Mouse (Mus musculus) MN1 (cell line): ENCODE data around the gene Itgav.
A peak's percentile ranks its signal among the peaks of the same experiment; 100 is the strongest.
"Not testable (repeated sequence)": the region's sequence is repeated elsewhere in the genome, so short reads cannot be mapped to it uniquely, and the experiment has no call there.

Experiments
- DNase-seq: peaks from one replicate; pipeline ENCODE4 v3.0.0-alpha.2; 2016; ENCODE audit warnings: low spot score

The Itgav gene

DNA sequence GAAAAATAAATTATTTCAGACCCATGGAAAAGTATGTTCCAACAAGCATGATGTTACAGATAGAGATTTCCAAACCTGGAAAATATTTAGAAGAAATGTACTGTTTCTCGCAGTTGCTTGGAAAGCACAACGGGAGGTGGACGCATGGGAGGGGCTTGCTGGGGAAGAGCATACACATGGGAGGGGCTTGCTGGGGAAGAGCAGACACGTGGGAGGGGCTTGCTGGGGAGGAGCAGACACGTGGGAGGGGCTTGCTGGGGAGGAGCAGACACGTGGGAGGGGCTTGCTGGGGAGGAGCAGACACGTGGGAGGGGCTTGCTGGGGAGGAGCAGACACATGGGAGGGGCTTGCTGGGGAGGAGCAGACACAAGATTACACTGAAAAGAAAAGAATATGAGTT, 10.9 kb upstream of the Itgav start:
- DNase-seq = not testable (repeated sequence)

DNA sequence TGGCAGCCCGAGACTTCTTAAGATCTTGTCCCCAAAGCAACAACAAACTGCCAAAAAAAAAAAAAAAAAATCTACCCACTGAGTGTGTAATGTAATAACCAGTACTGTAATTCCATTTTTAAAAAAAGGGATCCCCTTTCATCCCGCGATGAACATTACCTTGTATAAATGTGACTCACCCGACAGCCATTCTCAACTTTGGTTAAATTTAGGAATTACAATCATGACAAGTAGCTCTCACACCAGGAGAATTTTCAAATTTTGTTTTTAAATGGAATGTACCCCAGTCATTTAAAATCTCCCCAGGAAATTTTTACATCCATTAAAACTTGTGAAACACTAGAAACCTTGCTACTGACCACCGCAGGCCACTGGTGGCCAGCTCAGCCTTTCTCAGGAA, 10.3 kb upstream of the Itgav start:
- no peak for DNase-seq

DNA sequence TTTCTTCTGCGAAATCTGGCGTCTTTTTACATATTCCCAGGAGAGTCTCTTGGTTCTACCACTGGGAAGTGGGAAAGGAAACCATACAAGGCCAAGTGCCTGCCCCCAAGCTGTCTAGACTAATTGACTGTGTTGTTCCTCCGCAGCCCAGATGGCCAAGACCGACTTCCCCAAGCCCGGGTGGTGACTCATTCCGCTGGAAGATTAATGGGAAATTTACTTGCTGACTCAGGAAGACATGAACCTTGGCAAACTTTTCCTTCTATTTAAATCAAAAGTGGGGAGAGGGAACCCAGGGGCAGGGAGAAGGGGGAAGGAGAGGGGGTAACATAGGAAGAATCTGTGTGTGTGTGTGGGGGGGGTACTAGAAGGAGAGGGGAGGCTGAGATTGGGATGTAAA, 9.4 kb upstream of the Itgav start:
- peak; percentile 89 for DNase-seq

DNA sequence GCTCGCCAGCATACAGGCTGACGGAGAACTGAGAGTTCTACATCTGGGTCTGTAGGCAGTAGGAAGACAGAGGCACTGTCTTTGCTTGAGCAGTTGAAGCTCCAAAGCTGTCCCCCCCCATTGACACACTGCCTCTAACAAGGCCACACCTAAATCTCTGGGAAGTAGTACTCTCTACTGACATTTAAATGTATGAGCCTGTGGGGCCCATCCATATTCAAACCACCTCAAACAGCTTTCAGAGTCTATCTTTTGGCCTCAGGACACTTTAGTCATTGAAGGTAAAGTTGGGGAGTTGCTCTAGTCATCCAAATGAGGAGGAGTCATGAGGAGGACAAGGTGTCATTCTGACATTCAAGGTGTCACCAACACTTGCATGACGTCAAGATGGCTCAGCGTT, 5.9 kb upstream of the Itgav start:
- DNase-seq = no peak

DNA sequence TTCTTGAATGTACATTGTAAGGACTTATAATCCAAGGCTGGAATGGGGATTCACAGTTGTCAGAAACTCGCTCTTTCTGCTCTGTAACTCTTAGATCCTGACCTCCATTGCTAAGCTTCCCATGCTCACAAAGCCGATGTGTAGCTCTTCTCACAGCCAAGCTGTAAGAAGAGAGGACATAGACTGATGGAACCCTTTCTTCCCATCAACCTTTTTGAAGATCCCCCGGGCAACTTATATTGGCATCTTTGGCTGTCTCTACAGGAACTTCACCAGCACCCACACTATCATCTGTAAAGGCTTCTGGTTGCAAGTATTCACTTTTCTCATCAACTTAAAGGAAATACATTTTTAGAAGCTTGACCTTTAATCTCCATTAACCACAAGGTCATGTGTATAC, 2.6 kb upstream of the Itgav start:
- no peak for DNase-seq

DNA sequence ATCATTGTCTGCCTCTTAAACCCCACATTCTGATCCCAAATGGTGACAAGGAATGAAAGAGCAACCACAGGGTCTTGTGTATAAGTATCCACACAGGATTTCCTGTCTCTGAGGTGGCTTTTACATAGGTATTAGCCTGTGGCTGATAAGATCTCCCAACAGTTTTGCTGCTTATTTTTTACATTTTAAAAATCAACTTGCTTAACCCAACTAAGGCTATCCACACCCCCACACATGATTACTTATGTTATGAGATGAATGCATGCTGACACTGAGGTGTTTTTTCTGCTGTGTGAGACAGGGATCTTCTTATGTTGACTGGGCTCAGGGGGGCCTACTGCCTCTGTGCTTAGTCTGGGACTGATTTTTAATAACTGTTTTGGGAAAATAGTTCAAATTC, 1.3 kb upstream of the Itgav start:
- no peak for DNase-seq

DNA sequence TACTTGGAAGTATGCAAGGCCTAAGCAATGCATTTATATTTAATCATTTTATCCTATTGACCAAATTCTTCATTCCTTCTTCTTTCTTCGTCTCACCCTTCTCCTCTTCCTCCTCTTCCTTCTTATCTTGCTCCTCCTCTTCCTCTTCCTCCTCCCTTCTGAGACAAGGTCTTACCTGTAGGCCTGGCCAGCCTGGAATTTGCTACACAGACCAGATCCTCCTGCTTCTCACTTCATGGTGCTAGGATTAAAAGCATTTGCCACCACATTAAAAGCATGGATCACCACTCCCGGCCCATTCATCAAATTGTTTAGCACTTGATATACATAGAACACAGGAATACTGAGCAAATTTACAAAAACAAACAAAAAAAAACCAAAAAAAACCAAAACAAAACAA, 851 bp upstream of the Itgav start:
- no peak for DNase-seq

DNA sequence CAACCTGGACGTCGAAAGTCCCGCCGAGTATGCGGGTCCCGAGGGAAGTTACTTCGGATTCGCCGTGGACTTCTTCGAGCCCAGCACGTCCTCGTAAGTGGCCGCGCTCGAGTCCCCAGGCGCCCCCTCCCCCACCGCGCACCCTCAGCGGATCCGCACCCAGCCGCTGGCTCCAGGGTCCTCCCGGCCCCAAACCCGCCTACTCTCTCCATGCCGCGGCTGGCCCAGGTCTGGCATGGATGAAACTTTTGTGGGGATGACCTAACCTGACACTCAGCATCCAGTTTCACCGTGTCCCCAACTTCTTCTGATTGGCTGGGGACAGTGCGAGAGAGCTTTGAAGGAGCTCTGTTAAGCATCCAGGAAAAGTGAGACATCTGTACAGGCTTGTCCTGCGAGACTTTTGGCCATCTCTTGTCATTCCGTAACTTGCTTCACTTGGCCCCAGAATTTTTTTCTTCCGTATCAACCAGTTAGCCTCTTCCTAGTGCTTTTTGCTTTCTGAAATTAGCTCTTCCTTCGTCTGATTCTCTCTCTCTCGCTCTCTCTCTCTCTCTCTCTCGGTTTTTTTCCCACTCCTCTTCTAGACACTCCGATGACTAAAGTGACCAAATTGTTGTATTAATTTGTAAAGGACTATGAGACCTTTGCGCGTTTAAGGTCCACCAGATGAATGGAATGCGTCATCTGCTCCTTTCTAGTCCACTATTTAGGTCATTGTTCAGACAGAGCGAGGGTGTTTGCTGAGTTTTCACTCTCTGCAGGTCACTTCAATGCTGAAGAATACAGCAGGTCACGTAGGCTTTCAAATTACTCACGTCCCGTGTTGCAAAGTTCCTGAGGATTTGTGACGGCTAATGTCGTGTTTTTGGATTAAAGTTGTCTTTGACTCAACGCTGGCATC, 882 bp downstream of the Itgav start:
- peak; percentile 37 for DNase-seq

DNA sequence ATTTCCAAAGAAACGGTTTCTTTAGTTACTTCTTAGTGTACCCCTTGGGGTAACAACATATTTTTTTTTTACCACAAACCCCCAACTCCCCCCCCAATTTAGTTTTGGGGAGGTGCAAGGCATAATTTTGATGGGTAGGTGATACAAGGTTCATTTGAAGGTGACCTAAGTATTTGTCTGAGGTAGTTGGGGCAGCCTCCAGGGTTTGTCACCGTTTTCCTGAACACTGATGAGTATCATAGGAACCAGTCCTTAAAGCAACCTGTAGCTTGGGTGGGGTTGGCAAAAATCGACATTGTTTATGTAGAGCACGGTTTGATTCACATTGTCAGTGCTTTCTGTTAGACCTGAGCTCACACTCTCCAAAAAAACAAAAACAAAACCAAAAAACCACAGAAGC, 1.6 kb downstream of the Itgav start:
- no peak for DNase-seq

DNA sequence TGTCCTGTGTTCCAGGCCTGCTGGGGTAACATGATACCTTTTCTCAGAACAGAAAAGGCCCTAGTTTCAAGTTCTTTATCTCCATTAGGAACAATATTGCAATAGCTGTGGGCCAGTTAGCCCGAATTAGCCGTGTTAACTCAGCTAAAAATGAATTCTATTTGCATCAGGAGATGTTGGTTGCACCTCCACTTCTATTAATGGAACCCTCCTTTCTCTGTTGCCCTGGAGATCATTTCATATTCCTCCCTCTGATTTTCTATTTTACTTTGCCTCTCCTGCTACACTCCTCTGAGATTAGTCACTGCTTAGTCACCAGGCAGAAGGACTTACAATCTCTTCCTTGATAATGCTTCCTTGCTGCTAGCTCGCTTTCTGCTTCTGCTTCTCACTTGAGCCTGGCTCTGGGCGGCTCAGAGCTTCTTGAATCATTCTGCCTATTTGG, 4.1 kb downstream of the Itgav start:
- peak; percentile 42 for DNase-seq

DNA sequence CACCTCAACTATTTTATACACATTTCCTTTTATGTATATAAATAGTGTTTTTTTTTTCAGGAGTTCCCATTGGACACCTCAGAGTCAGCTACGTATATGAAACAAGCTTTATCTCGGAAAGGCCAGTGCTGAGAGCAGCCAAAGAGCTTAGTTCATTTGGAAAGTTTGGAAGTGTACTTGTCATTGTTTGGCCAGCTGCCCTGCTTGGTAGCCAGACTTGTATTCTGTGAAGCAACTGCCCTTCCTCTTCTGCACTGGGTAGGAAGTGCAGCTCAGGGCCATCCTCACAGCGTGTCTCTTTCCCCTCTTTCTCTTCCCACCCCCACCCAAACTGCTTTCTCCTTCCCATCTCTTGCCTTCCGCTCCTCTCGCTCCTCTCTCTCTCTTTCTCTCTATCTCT, 5.1 kb downstream of the Itgav start:
- DNase-seq = peak; percentile 27

DNA sequence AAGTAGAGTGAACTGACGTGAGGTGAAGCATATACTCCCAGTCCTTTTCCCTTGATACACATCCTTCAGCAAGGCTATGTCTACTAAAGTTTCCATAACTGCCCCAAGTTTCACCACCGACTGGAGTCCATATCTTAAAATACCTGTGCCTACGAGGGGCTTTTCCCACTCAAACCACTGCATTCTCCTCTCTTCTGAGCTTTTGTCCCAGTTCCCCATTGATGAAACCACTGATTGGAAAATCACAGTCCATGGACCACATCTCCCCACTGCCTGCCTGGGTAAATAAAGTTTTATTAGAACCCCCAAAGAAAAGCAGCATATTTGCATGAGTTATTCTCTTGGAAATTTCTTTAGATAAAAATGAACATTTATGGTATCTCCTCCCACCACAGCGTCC, 8.7 kb downstream of the Itgav start:
- no peak for DNase-seq

DNA sequence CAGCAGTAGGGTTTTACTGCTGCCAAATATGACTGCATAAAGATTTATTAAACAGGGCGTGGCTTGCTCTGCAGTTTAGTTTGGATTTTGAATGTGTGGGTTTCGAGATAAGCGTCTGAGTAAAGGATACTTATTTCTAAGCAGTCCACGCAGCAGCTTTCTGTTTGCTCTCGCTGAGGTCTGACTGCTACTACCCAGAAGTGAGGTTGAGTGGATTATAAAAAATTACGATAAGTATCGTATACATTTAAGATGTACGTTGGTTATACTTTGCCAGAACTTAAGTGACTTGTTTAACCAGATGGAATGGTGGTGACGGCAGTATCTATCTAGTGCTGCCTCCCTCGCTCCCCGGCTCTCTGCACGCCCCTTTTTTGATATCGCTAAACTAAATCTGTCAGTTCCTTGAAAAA, 9.8 kb downstream of the Itgav start:
- no peak for DNase-seq

DNA sequence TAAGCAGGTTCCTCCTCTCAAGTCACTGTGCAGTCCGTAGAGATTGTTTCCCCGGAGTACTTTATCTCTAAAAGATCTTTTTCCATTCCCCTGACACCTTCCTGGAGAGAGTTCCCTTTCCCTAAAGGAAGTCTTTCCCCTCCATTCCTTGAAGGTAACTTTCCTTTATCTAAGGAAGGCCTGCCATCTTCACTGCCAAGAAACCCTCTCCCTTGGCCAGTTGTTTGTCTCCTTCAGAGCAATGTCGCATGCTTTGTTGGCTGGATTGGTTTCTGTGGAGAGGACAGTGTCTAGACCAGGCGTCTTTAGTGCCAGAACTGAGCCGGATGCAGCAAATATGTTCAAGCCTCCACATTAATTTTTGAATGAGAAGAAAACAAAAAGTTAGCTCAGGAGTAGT, 11.1 kb downstream of the Itgav start:
- no peak for DNase-seq

DNA sequence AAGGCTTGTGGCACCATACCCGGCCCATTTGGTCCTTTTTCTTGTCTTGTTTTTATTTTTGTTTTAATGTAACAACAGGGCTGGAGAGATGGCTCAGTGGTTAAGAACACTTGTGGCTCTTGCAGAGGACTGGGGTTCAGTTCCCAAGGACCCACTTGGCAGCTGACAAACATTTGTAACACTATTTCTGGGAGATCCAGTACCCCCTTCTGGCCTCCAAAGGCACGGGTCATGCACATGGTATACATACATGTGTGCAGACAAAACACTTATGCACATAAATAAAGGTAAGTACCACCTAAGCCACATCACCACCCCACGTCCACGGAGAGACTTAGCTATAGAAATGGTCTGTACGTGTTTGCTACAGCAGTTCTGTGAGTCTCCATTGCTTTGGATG, 12.6 kb downstream of the Itgav start:
- no peak for DNase-seq

DNA sequence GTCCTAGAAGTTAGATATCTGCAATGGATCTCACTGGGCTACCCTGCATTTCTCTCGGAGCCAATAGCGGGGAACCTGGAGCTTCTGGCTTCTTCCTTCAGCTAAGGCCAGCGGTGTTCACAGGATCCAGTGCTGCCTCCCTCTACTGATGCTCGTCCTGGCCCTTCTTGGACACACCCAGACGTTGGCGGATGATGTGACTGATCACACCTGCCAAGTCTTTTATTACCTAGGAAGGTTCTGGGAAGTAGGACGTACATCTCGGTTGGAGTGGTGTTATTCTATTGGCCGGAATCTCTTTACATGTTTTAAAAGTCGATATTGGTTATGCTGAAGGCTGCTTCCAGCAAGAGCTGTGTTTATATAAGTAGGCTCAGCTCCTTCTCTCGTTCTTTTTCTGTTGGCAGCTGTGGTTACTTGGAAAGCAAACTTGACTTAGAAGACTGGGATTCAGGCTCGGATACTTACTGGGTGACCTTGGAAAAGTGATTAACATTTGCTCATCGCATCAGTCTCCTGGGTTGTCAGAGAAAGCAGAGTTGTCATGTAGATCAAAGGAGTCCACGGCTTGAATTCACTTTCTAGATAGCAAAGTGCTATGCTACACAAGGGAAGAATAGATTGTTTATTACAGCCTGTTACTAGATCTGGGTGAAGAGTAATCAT, 14.5 kb downstream of the Itgav start:
- DNase-seq = no peak

DNA sequence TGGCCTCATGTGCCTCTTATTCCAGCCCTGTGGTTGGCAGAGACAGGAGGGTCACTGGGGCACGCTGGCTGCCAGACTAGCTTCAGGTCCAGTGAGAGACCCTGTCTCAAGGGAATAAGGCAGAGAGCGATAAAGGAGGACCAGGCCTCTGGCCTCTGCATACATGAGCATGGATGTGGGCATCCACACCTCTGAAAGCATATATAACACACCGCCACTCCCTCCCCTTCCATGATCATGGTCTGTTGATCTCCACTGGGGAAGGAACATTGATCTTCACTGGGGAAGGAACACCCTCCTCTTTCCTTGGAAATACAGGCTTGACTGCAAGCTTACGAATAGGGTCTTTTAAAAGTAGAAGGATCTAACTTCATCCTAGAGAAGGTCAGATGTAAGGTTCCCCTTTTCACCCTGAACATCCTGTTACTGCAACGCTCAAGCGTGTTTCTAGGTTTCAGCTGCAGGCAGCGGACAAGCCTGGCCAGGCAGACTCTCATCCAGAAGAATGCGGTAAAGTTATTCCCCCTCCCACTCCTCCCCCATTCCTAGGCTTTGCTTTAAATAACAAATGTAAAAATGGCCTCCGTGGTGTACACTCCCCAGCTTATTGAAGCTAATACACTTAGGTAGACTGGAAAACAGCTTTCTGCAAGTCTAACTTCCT, 15.4 kb downstream of the Itgav start:
- no peak for DNase-seq

DNA sequence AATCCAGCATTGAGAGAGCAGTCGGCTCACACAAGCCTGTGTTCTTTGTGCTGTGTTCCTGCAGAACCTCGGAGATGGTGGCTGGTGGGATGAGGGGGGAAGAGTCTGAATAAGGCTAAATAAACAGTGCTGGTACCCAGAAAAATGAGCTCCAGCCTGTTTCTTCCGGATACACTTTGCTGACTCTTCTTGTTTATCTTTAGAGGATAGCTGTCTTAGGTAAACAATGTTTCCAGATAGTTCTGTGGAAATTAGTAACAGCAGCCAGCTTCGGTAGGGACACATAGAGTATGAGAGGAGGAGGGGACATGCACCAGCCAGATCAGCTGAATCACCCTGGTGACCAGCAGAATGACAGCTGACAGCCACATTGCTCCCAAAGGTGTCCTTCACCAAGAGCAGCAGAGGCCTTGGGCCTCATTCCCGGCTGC, 16.4 kb downstream of the Itgav start:
- DNase-seq = no peak

DNA sequence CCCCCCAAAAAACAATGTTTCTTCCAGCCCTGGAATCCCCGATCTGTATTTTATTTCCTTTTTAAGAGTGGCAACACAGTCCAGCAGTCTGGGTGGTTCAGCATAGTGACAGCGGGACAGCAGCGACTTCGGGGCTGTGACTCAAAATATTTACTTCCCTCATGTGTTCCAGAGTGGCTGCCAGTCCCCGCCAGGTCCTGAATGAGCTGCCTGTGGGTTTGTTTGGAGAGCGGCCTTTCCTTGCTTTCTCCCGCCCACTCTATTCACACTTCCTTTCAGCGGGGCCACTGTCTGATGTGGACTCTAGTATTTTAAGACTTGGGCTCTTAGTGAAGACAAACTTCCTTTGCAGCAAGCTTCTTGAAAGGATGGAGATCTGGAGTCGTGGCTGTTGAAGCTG, 18.0 kb downstream of the Itgav start:
- DNase-seq = no peak

DNA sequence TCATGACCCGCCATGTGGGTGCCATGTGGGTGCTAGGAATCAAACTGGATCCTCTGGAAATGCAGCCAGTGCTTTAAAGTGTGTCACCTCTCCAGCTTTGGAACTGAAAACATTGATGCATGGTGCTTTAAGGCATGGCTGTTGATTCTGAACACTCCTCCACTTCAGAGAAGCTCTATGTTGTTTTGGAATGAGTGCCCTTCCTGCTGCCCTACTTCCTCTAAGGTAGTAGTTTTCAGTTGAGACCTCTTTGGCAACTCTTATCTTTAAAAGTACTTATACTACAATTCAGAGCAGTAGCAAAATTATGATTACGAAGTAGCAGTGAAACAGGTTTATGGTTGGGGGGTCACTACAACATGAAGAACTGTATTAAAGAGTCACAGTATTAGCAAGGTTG, 18.6 kb downstream of the Itgav start:
- DNase-seq = no peak

DNA sequence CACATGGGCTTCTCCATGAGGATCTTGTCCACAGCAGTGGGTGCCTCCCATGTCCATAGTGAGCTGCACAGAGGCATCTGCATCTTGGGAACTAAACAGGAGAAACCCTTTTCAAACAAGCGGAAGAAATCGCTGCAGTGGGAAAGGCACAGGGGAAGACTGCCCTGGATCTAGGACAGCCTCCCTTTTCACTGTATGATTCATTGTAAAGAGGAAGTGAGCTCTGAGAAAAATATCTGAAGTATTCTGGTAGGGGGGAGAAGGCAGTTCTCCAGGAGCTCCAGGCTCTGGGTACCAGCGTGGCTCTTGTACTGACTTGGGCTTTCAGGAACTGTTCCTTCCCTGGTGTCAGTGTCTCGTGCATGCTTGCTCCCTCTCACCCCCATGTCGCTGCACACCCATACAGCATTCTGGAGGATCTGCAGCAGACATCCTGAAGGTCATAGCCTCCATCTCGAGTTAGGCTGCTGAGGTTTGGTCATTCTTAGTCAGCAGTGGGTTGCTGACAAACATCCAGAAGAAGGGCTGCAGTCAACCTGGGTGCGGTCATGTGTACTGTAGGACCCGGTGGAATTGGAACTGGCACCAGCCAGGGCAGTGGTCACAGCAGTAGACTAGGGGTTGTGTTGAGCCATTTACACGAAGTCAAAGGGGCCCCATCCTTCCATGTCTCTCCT, 20.2 kb downstream of the Itgav start:
- no peak for DNase-seq

DNA sequence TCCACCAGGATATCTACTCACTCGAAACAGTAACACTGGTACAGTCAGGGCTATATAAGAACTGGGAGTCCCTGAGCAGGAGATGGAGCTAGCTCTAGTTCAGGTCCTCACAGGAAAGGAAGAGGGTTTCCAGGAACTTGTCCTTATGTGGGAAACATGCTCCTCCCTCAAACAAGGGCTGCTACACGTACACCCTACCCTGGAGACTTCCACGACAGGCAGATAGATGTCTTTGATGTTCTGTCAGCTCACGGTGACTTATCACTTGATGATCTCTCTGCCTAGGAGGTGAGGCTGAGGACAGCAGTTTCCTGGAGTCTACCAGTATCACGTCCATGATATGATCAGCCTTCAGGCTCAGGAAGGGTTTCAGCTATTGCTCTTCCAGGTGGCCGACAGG, 21.1 kb downstream of the Itgav start:
- DNase-seq = no peak
